Mouse (Mus musculus) heart, postnatal 0 days (tissue): ENCODE data around the gene Pabpn1l. TPM values are rescaled to one million over a fixed set of nuclear protein-coding genes. Genes with fewer than 3 reads are reported as not detected.
A peak's percentile ranks its signal among the peaks of the same experiment; 100 is the strongest.

ENCODE experiments used
- ATAC-seq: fragments of 200-750 bp; cut with Nextera tagmentation; 2 replicates; pipeline ENCODE4 v1.8.0; 2017; ENCODE audit warnings: low read depth, moderate number of reproducible peaks, moderate library complexity; ENCODE audit not compliant: insufficient read depth
- DNase-seq: peaks from one replicate; pipeline ENCODE4 v3.0.0-alpha.2; 2016; ENCODE audit warnings: low spot score
- H3K27ac ChIP-seq: fragments of 300-500 bp; sonication (generic); 2 replicates; pipeline ENCODE4 v1.5.1; 2014; ENCODE audit warnings: low read depth, mild to moderate bottlenecking
- H3K27me3 ChIP-seq: fragments of 300-500 bp; sonication (generic); 2 replicates; pipeline ENCODE4 v1.6.1; 2014; ENCODE audit warnings: low read length, mixed read lengths; ENCODE audit not compliant: control insufficient read depth, insufficient read depth
- H3K36me3 ChIP-seq: fragments of 300-500 bp; sonication (generic); replicated peaks from 2 replicates; pipeline ENCODE4 v1.6.1; 2014; ENCODE audit warnings: low read length, mixed read lengths; ENCODE audit not compliant: control insufficient read depth, insufficient read depth
- H3K4me1 ChIP-seq: fragments of 300-500 bp; sonication (generic); 2 replicates; pipeline ENCODE4 v1.6.1; 2014; ENCODE audit warnings: antibody characterized with exemption; ENCODE audit not compliant: control insufficient read depth, insufficient read depth
- H3K4me2 ChIP-seq: fragments of 300-500 bp; sonication (generic); 2 replicates; pipeline ENCODE4 v1.6.1; 2014; ENCODE audit warnings: low read depth, mild to moderate bottlenecking, low read length, moderate library complexity
- H3K4me3 ChIP-seq: fragments of 300-500 bp; sonication (generic); 2 replicates; pipeline ENCODE4 v1.5.1; 2014; ENCODE audit warnings: low read depth, low read length
- H3K9ac ChIP-seq: fragments of 300-500 bp; sonication (generic); replicated peaks from 2 replicates; pipeline ENCODE4 v1.6.1; 2014; ENCODE audit warnings: low read depth, low read length, mixed read lengths
- H3K9me3 ChIP-seq: fragments of 300-500 bp; sonication (generic); replicated peaks from 2 replicates; pipeline ENCODE4 v1.6.1; 2016; ENCODE audit warnings: low read length; ENCODE audit not compliant: control insufficient read depth
- CTCF ChIP-seq: IDR thresholded peaks from 2 replicates; pipeline ENCODE4 v1.5.1; 2016; ENCODE audit warnings: antibody characterized with exemption, control low read depth, low read depth
- EP300 ChIP-seq: IDR thresholded peaks from 2 replicates; pipeline ENCODE4 v1.6.1; 2016; ENCODE audit warnings: antibody characterized with exemption, low read depth
- WGBS: fragments of 180-500 bp; shearing (Covaris S2); extraction: QIAGEN DNeasy Blood & Tissue Kit; methylation state at CpG from one replicate; pipeline ENCODE4 v1.1.7; 2014; 5-methylcytosine and 5-hydroxymethylcytosine counted together
- polyA plus RNA-seq: library from polyadenylated mRNA; unstranded; fragments of >200 nt; fragmentation: Nextera tagmentation; extraction: Ambion mirVana; gene quantifications from 2 replicates; pipeline ENCODE4 v1.2.1, GENCODE M21; 2015
- total RNA-seq: library from RNA; depleted of rRNA; stranded (reverse); fragments of >200 nt; gene quantifications from 2 replicates; pipeline ENCODE4 v1.2.3, GENCODE M21; 2014; ENCODE audit warnings: low replicate concordance

The Pabpn1l gene
- total and polyA plus RNA-seq, 2 experiments from 2014 or later = not detected

- Histone ChIP-seq H3K9ac (no peak overlapping the region), H3K4me3 (no peak overlapping the region), H3K4me1 (peaks cover 7% of the 10 kb centered on the region), H3K9me3 (no peaks in the 10 kb centered on the region), H3K27me3 (no peaks in the 10 kb centered on the region), H3K4me2 (no peak overlapping the region), H3K36me3 (0 out of 2 replicates have a peak, but pooled peaks cover 9% of the 10 kb centered on the region), H3K27ac (no peak overlapping the region)
- 58% methylated on average over 9 of the region's 9 CpGs for WGBS
- DNase-seq (no peak), ATAC-seq (no peak)
- TF ChIP-seq EP300 = no peak
- no peak for TF ChIP-seq CTCF
Observed at GRCm38 (mm10) chr8:122616181-122616905, 6.2 kb downstream of the Pabpn1l start.

DNA sequence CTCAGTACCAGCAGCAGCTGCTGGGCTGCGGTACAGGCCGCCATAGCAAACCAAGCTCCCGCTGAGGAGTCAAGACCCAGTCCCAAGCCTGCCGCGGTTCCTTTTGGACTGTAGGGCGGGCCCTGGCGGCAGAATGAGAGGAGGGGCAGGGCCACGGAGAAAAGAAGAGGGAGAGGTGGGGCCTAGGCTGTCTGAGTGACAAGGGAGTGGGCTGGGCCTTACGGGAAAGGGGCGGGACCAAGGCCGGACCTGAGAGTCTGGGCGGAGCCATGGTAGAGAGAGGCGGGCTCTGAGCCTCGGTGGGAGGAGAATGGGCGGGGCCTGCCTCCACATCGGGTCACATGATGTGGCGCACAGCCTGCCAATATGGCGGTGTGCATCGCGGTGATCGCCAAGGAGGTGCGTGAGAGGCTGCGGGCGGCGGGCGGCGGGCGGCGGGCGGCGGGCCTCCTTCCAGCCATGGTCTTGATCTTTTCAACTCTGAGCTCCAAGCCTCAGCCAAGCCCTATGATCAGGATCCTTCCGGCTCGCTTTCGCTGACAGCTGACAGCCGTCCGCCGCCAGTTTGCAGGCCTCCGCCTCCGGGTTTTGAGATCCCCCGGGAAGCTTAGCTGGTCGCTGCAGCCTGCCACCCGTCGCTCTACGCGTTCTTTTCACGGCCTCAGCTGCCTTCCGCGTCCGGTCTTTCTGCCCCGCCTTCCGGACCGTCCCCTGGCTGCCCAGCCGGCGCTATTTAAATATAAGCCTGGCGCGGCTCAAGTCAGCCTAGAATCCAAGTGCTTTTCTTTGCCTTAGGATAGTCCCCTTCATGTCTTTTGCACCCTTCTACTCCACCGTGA lies 11.0 kb downstream of the Pabpn1l start, which contains the start of the genes Galns and Trappc2l:
Gene Galns (minus strand): TSS at position 169 of the 839 bp plus-strand sequence.
Gene Trappc2l (plus strand): TSS at position 346 of the 839 bp plus-strand sequence.
- no peaks in the 10 kb centered on the region for H3K9me3 ChIP-seq
- WGBS = under 1% methylated on average over 52 of the region's 57 CpGs

GRCm38 (mm10) chr8:122610612-122611277 lies 11.8 kb downstream of the Pabpn1l start:
- H3K4me2 ChIP-seq = peak overlapping the region; percentile 93
- no peaks in the 10 kb centered on the region for H3K27me3 ChIP-seq
- peak overlapping the region; percentile 70 for H3K4me3 ChIP-seq
- H3K27ac ChIP-seq = peak overlapping the region; percentile 81
- ATAC-seq (peak; percentile 21), DNase-seq (peak; percentile 10)
- WGBS = 2% methylated on average over 20 of the region's 20 CpGs
- H3K4me1 ChIP-seq = peaks cover 12% of the 10 kb centered on the region
- no peaks in the 10 kb centered on the region for H3K9me3 ChIP-seq
- H3K9ac ChIP-seq = peak overlapping the region; percentile 69
- 0 out of 2 replicates have a peak, but pooled peaks cover 9% of the 10 kb centered on the region for H3K36me3 ChIP-seq
- no peak for TF ChIP-seq EP300
- no peak for TF ChIP-seq CTCF

More for the DNA sequence above, 11.0 kb downstream of the Pabpn1l start, which contains the start of the genes Galns and Trappc2l:
- Histone ChIP-seq H3K4me1 (peaks cover 12% of the 10 kb centered on the region), H3K36me3 (0 out of 2 replicates have a peak, but pooled peaks cover 9% of the 10 kb centered on the region), H3K4me3 (peak within 1 kb of the TSS; percentile 70), H3K27me3 (no peaks in the 10 kb centered on the region), H3K4me2 (peak within 1 kb of the TSS; percentile 93), H3K9ac (peak within 1 kb of the TSS; percentile 69), H3K27ac (peak within 1 kb of the TSS; percentile 85)
- TF ChIP-seq EP300 = no peak
- peak; percentile 56 for TF ChIP-seq CTCF
- ATAC-seq = peak; percentile 99
- peak; percentile 99 for DNase-seq

- no peaks in the 10 kb centered on the region for H3K9me3 ChIP-seq
- no peak overlapping the region for H3K27ac ChIP-seq
- ATAC-seq = no peak
- 0 out of 2 replicates have a peak, but pooled peaks cover 5% of the 10 kb centered on the region for H3K36me3 ChIP-seq
- H3K4me1 ChIP-seq = peaks cover 16% of the 10 kb centered on the region
- 62% methylated on average over 4 of the region's 4 CpGs for WGBS
- H3K27me3 ChIP-seq = no peaks in the 10 kb centered on the region
- H3K4me3 ChIP-seq = no peak overlapping the region
- no peak for DNase-seq
- H3K4me2 ChIP-seq = peak overlapping the region; percentile 93; the same call in 1 of the 2 replicates
- peak overlapping the region; percentile 69; the same call in 1 of the 2 replicates for H3K9ac ChIP-seq
- TF ChIP-seq CTCF (no peak), EP300 (no peak)
Observed at GRCm38 (mm10) chr8:122610209-122610608, 12.3 kb downstream of the Pabpn1l start.

DNA sequence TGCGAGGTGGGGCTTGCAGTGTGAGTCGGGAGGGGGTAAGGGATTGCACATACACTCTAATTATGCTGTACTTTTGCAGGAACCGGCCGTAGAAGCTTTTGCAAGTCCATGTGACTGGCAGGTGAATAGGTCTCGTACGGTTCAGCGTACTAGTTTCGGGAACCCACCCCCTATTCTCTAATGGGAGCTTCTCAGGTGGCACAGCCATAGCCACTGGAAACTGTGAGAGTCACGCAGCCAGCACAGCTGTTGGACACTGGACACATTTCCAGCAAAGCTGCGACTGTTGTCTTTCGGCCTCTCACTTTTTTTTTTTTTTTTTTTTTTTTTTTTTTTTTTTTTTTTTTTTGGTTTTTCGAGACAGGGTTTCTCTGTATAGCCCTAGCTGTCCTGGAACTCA lies 15.7 kb downstream of the Pabpn1l start:
- no peak overlapping the region for H3K4me3 ChIP-seq
- 86% methylated on average over 11 of the region's 12 CpGs for WGBS

More for the DNA sequence above, 15.7 kb downstream of the Pabpn1l start:
- Histone ChIP-seq H3K27ac (no peak overlapping the region), H3K27me3 (no peaks in the 10 kb centered on the region), H3K9ac (no peak overlapping the region), H3K4me1 (peaks cover 14% of the 10 kb centered on the region; the same call in 1 of the 2 replicates), H3K36me3 (no peaks in the 10 kb centered on the region), H3K4me2 (no peak overlapping the region), H3K9me3 (no peaks in the 10 kb centered on the region)
- DNase-seq = no peak
- TF ChIP-seq CTCF = no peak
- no peak for TF ChIP-seq EP300
- no peak for ATAC-seq
